Mouse (Mus musculus): ENCODE data around the gene Palm2. TPM values are rescaled to one million over a fixed set of nuclear protein-coding genes. Genes with fewer than 3 reads are reported as not detected.

Gene Palm2
- polyA plus RNA-seq, 1 experiment: not detected

DNA sequence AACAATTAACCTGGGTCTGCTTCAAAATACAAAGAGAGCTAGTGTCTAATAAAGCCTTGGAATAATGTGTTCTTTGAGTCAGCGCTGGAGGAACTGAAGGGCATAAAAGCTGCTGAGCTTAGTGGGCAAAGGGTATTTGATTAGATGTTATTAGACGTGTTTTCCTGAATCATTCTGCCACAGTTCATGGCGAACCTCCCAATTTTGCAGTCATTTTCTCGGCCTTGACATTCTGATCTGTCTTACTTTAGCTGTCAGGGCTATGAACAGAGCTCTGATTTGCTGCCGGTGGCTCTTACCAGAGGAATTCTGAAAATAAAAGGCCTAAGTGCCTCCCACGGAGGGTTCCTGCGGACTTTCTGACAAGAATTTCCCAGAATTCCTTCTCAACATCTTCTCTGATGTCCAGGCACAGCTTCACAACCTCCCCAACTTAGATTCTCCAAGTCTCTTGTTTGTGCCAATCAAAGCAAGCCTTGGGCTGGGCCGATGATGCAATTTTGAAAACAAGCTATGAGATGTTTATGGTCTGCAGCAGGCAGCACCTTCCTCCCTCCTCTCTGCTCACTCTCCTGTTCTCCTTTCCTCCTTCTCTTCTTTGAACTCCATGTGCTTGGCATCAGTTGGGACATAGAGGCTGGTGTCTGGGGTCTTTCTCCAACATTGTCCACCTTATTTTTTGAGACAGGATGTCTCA lies 305.0 kb downstream of the Palm2 start:
- H3K4me1 ChIP-seq (ENCODE audit: control insufficient read depth, insufficient read depth, low read length): peaks cover 3% of the 10 kb centered on the region; the same call in 1 of the 2 replicates
- TF ChIP-seq CTCF (IDR thresholded peaks at IDR 0.05; ENCODE audit: insufficient read depth, low read depth, low read length) (no peak), POLR2A (IDR thresholded peaks at IDR 0.05; ENCODE audit: insufficient read depth, low read depth, low read length) (no peak)
- H3K27ac ChIP-seq (ENCODE audit: insufficient read depth, low read depth, low read length): no peak overlapping the region
- WGBS: 24% methylated on average over 8 of the region's 8 CpGs
- no peak overlapping the region for H3K4me3 ChIP-seq (ENCODE audit: insufficient read depth, low read depth, low read length)

DNA sequence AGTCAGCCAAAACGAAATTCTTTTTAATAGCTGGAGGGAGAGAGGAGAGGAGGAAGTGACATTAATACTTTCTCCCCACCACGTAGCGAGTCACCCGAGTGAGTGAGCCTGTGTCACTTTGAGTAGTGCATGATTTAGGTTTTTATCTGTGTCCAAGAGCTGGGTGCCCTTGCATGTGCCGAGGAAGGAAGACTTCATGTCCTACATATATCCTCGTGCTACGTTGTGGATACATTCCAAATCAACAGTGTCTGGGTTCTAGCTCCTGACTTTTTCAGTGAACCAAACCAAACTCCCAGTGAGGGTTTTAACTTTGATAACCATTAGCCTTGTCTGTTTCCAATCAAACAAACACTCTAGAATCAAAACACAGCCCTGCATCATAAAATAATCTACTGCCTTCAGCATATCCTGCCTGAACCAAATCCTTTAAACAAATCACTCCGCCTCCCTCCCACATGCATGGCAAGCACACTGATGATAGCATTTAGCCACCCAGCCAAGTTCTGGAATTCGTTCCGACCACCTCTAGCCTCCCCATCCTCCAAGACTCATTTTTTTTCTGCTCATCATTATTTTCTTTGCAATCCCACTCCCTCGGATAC lies 309.4 kb downstream of the Palm2 start:
- Histone ChIP-seq H3K27ac (ENCODE audit: insufficient read depth, low read depth, low read length) (no peak overlapping the region), H3K4me3 (ENCODE audit: insufficient read depth, low read depth, low read length) (no peak overlapping the region), H3K4me1 (ENCODE audit: control insufficient read depth, insufficient read depth, low read length) (peaks cover 6% of the 10 kb centered on the region; the same call in 1 of the 2 replicates)
- 60% methylated on average over 11 of the region's 11 CpGs for WGBS
- TF ChIP-seq POLR2A (IDR thresholded peaks at IDR 0.05; ENCODE audit: insufficient read depth, low read depth, low read length) (no peak), CTCF (IDR thresholded peaks at IDR 0.05; ENCODE audit: insufficient read depth, low read depth, low read length) (no peak)

DNA sequence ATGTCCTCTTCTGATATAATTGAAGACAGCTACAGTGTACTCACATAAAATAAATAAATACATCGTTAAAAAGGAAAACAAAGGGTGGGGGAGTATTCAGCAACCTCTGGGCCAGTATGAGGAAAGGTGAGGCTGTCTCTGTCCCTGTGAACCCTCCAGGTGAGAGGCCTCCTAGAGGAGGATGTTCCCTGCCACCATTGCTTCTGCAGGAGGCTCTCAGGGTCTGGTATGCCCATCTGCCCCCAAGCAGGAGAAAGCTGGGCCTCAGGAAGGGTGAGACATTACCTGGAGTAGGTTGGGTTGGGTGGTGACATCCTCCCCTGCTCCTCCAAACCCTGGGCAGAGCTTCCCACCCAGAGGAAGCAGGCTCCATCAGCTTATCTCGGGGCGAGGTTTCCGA lies 316.6 kb downstream of the Palm2 start:
- 89% methylated on average over 4 of the region's 4 CpGs for WGBS
- Histone ChIP-seq H3K4me3 (ENCODE audit: insufficient read depth, low read depth, low read length) (no peak overlapping the region), H3K27ac (ENCODE audit: insufficient read depth, low read depth, low read length) (no peak overlapping the region), H3K4me1 (ENCODE audit: control insufficient read depth, insufficient read depth, low read length) (no peaks in the 10 kb centered on the region)
- TF ChIP-seq POLR2A (IDR thresholded peaks at IDR 0.05; ENCODE audit: insufficient read depth, low read depth, low read length): no peak
- no peak for TF ChIP-seq CTCF (IDR thresholded peaks at IDR 0.05; ENCODE audit: insufficient read depth, low read depth, low read length)

DNA sequence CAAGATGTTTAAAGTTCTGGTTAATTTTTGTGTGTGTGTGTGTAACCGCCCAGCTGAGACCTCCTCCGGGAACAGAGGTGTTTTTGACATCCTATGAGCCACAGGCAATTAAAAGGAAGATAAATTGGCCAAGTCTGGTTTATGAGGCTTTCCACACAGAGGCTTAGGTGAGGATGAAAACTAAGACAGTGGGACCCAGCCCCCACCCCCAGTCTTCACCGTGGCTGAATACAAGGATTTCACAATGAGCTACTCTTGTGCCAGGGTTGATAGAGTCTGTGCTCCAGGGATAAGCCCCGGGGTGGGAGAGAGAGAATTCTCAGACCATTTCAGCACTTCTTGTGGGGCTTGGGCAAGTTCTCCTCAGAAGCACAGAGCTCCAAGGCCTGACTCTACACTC lies 317.0 kb downstream of the Palm2 start:
- 62% methylated on average over 4 of the region's 4 CpGs for WGBS
- no peak overlapping the region for H3K4me3 ChIP-seq (ENCODE audit: insufficient read depth, low read depth, low read length)
- no peak overlapping the region for H3K27ac ChIP-seq (ENCODE audit: insufficient read depth, low read depth, low read length)
- H3K4me1 ChIP-seq (ENCODE audit: control insufficient read depth, insufficient read depth, low read length): no peaks in the 10 kb centered on the region
- TF ChIP-seq CTCF (IDR thresholded peaks at IDR 0.05; ENCODE audit: insufficient read depth, low read depth, low read length) (no peak), POLR2A (IDR thresholded peaks at IDR 0.05; ENCODE audit: insufficient read depth, low read depth, low read length) (no peak)

DNA sequence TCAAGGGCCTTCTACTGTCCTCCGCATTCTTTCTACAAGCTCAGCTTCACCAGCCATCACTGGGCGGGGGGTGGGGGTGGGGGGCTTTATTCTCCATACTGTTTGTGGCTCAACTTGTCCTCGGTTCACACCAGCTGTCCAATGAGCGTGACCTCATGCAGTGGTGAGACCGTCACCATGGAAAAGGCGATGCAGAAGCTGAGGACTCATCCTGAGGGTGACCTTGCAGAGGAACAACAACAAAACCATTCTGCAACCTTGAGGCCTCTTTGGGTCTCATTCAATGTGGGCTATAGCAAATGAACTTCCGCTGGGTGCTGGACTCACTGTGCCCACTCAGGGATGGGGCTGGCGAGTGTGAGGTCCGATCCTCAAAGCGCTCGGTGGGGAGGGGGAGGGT lies 317.5 kb downstream of the Palm2 start:
- TF ChIP-seq CTCF (IDR thresholded peaks at IDR 0.05; ENCODE audit: insufficient read depth, low read depth, low read length) (no peak), POLR2A (IDR thresholded peaks at IDR 0.05; ENCODE audit: insufficient read depth, low read depth, low read length) (no peak)

DNA sequence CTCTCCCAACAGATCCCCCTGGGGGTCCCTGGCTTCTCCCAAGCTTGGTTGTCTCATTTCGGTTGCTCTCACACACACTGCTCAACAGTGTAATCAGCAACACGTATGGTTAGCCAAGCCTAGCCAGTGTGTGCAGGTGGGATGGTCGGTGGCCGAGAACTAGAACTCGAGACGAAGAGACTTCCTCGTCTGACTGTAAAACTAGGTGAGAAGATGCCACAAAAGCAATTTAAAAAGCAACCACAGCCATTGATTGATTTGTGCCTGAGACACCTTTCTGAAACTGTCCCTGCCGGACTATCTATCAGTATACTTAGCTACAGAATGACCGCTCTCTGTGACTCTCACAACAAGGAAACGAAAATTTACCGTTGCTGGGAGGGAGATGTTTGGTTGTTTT lies 321.0 kb downstream of the Palm2 start:
- TF ChIP-seq POLR2A (IDR thresholded peaks at IDR 0.05; ENCODE audit: insufficient read depth, low read depth, low read length) (no peak), CTCF (IDR thresholded peaks at IDR 0.05; ENCODE audit: insufficient read depth, low read depth, low read length) (no peak)
- peaks cover 7% of the 10 kb centered on the region for H3K4me1 ChIP-seq (ENCODE audit: control insufficient read depth, insufficient read depth, low read length)
- no peak overlapping the region for H3K27ac ChIP-seq (ENCODE audit: insufficient read depth, low read depth, low read length)
- H3K4me3 ChIP-seq (ENCODE audit: insufficient read depth, low read depth, low read length): no peak overlapping the region
- WGBS: 93% methylated on average over 11 of the region's 11 CpGs

More for the DNA sequence above, 317.5 kb downstream of the Palm2 start:
- no peaks in the 10 kb centered on the region for H3K4me1 ChIP-seq (ENCODE audit: control insufficient read depth, insufficient read depth, low read length)
- no peak overlapping the region for H3K4me3 ChIP-seq (ENCODE audit: insufficient read depth, low read depth, low read length)
- WGBS: 93% methylated on average over 11 of the region's 11 CpGs
- H3K27ac ChIP-seq (ENCODE audit: insufficient read depth, low read depth, low read length): no peak overlapping the region

DNA sequence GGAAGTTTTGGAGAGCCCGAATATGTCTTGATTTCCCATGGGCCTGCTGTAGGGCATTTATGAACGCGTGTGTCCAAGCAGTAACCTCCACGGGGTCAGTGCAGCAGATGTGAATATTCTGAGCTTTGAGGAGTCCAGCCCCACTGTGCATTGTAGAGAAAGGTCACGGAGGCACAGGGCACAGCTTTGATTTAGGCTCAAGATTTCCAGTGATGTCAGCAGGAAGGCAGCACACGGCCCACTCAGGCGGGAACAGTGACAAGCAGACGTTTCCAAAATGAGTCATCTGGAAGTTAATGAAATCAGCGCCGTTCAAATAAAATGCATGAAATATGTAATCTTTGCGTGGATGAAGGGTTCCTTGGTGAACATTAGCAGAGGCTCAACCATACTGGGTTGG lies 323.9 kb downstream of the Palm2 start:
- H3K4me3 ChIP-seq (ENCODE audit: insufficient read depth, low read depth, low read length): no peak overlapping the region
- no peak overlapping the region for H3K27ac ChIP-seq (ENCODE audit: insufficient read depth, low read depth, low read length)
- 61% methylated on average over 11 of the region's 11 CpGs for WGBS
- no peak for TF ChIP-seq CTCF (IDR thresholded peaks at IDR 0.05; ENCODE audit: insufficient read depth, low read depth, low read length)
- no peak for TF ChIP-seq POLR2A (IDR thresholded peaks at IDR 0.05; ENCODE audit: insufficient read depth, low read depth, low read length)
- H3K4me1 ChIP-seq (ENCODE audit: control insufficient read depth, insufficient read depth, low read length): peaks cover 10% of the 10 kb centered on the region

Other genes starting within 250 kb of the Palm2 start
- not detected in 2 replicates for gene Ptpn3, start 132.4 kb upstream of the Palm2 start, polyA plus RNA-seq (2012; ENCODE audit: insufficient read depth, insufficient read length, low replicate concordance, missing spikeins)
- not detected in 2 replicates for gene Pakap, start 133.9 kb downstream of the Palm2 start, polyA plus RNA-seq (2012; ENCODE audit: insufficient read depth, insufficient read length, low replicate concordance, missing spikeins)

Measured in olfactory bulb, adult 2 months (tissue).